Mouse (Mus musculus) embryonic fibroblast, embryonic 13.5 days (primary cell): ENCODE results near the gene Gbx1.

Experiments
- CTCF ChIP-seq: IDR thresholded peaks from 2 replicates; pipeline ENCODE4 v1.5.1; 2011; ENCODE audit warnings: mild to moderate bottlenecking, control low read depth, low read length, moderate library complexity, borderline replicate concordance; ENCODE audit not compliant: insufficient read depth
- POLR2A ChIP-seq: IDR thresholded peaks from 2 replicates; pipeline ENCODE4 v1.6.1; 2011; ENCODE audit warnings: low read depth, mild to moderate bottlenecking, control low read depth, low read length, moderate library complexity

GRCm38 (mm10) chr5:24474723-24475261 lies 52.2 kb downstream of the Gbx1 start:
- TF ChIP-seq CTCF (no peak), POLR2A (no peak)
